Mouse (Mus musculus): ENCODE results near the gene Vapb. TPM values are rescaled to one million over a fixed set of nuclear protein-coding genes. Genes with fewer than 3 reads are reported as not detected.

The Vapb gene
- total and polyA plus RNA-seq, 3 experiments, result 13.3 to 128 (median 113) TPM

DNA sequence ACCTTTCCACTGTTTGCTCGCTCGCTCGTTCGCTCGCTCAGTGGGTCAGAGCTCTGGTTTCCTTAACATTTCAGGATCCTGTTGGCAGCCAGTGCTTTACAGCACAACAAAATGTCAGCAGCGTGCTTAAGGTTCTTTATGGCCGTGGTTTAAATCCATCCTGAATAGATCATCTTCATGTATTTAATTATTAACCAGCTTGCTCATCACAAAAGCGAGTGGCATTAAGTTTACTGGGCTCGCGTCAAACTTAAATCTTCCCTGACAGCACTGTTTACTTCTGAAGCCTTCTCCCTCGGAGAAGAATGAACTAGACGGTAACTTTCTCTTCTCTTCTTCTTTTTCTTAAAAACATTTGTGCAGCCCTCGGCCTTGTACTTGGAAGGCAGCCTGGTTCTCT, 4.8 kb downstream of the Vapb start:
- no peak for TF ChIP-seq POLR2A (IDR thresholded peaks at IDR 0.05; ENCODE audit: insufficient read depth, low read depth, low read length)
- TF ChIP-seq EP300 (IDR thresholded peaks at IDR 0.05; ENCODE audit: insufficient read depth, low read depth, low read length), result no peak
- TF ChIP-seq CTCF (IDR thresholded peaks at IDR 0.05), result no peak
- peaks cover 16% of the 10 kb centered on the region for H3K4me1 ChIP-seq (ENCODE audit: control insufficient read depth, insufficient read depth, low read length)
- H3K27ac ChIP-seq, result no peak overlapping the region
- no peak overlapping the region for H3K9ac ChIP-seq (ENCODE audit: low read depth, low read length)
- intact Hi-C loops (cut with DNase I), result no loop called here
- DNase-seq, result no peak
- WGBS, result 87% methylated on average over 13 of the region's 13 CpGs
- H3K79me2 ChIP-seq (replicated peaks; ENCODE audit: control insufficient read depth, insufficient read depth, low read length), result peaks cover 21% of the 10 kb centered on the region
- no peaks in the 10 kb centered on the region for H3K36me3 ChIP-seq (ENCODE audit: control insufficient read depth, insufficient read depth, low read length)
- H3K4me3 ChIP-seq, result no peak overlapping the region
- H3K27me3 ChIP-seq (ENCODE audit: control insufficient read depth, insufficient read depth, low read length), result no peaks in the 10 kb centered on the region

DNA sequence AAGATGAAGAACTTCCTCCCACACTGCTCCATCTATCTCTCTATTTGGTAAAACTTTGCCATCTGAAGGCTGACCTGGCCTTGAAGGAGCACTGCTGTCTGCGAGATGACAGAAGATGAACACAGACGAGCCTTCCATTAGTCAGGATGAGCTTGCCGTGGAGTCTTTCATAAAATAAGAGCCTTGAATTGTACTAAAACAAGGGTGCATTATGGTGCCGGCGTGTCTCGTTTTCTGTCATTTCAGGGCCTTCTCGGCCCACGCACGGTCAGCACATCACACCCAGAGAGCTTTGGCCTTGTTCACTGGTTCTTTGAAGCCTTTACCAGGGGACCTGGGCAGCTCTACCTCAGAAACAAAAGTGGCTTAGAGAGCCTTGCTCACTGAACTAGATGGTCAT, 5.4 kb downstream of the Vapb start:
- no peak overlapping the region for H3K27ac ChIP-seq

GRCm38 (mm10) chr2:173744070-173744815, 6.9 kb downstream of the Vapb start:
- no peak for DNase-seq

More for the DNA sequence above, 5.4 kb downstream of the Vapb start:
- Histone ChIP-seq H3K79me2 (replicated peaks; ENCODE audit: control insufficient read depth, insufficient read depth, low read length) (peaks cover 18% of the 10 kb centered on the region), H3K4me1 (ENCODE audit: control insufficient read depth, insufficient read depth, low read length) (peaks cover 16% of the 10 kb centered on the region), H3K9ac (ENCODE audit: low read depth, low read length) (no peak overlapping the region), H3K4me3 (no peak overlapping the region), H3K36me3 (ENCODE audit: control insufficient read depth, insufficient read depth, low read length) (no peaks in the 10 kb centered on the region), H3K27me3 (ENCODE audit: control insufficient read depth, insufficient read depth, low read length) (no peaks in the 10 kb centered on the region)
- no peak for DNase-seq
- intact Hi-C loops (cut with DNase I), result no loop called here
- TF ChIP-seq CTCF (IDR thresholded peaks at IDR 0.05), result no peak
- TF ChIP-seq POLR2A (IDR thresholded peaks at IDR 0.05; ENCODE audit: insufficient read depth, low read depth, low read length), result no peak
- no peak for TF ChIP-seq EP300 (IDR thresholded peaks at IDR 0.05; ENCODE audit: insufficient read depth, low read depth, low read length)
- 91% methylated on average over 9 of the region's 9 CpGs for WGBS

GRCm38 (mm10) chr2:173748961-173749659, 11.8 kb downstream of the Vapb start:
- DNase-seq, result no peak
- H3K79me2 ChIP-seq (replicated peaks; ENCODE audit: control insufficient read depth, insufficient read depth, low read length), result peaks cover 12% of the 10 kb centered on the region
- H3K4me3 ChIP-seq, result no peak overlapping the region
- WGBS, result 73% methylated on average over 2 of the region's 2 CpGs
- H3K9ac ChIP-seq (ENCODE audit: low read depth, low read length), result no peak overlapping the region
- H3K36me3 ChIP-seq (ENCODE audit: control insufficient read depth, insufficient read depth, low read length), result peaks cover 8% of the 10 kb centered on the region
- peaks cover 8% of the 10 kb centered on the region for H3K4me1 ChIP-seq (ENCODE audit: control insufficient read depth, insufficient read depth, low read length)
- intact Hi-C loops (cut with DNase I), result no loop called here
- no peaks in the 10 kb centered on the region for H3K27me3 ChIP-seq (ENCODE audit: control insufficient read depth, insufficient read depth, low read length)
- TF ChIP-seq CTCF (IDR thresholded peaks at IDR 0.05), result no peak
- TF ChIP-seq POLR2A (IDR thresholded peaks at IDR 0.05; ENCODE audit: insufficient read depth, low read depth, low read length), result no peak
- no peak for TF ChIP-seq EP300 (IDR thresholded peaks at IDR 0.05; ENCODE audit: insufficient read depth, low read depth, low read length)
- H3K27ac ChIP-seq, result no peak overlapping the region

More at GRCm38 (mm10) chr2:173744070-173744815, 6.9 kb downstream of the Vapb start:
- no peak overlapping the region for H3K27ac ChIP-seq
- no peaks in the 10 kb centered on the region for H3K27me3 ChIP-seq (ENCODE audit: control insufficient read depth, insufficient read depth, low read length)
- peaks cover 13% of the 10 kb centered on the region for H3K4me1 ChIP-seq (ENCODE audit: control insufficient read depth, insufficient read depth, low read length)
- TF ChIP-seq EP300 (IDR thresholded peaks at IDR 0.05; ENCODE audit: insufficient read depth, low read depth, low read length) (no peak), CTCF (IDR thresholded peaks at IDR 0.05) (no peak), POLR2A (IDR thresholded peaks at IDR 0.05; ENCODE audit: insufficient read depth, low read depth, low read length) (no peak)
- no peak overlapping the region for H3K9ac ChIP-seq (ENCODE audit: low read depth, low read length)
- peaks cover 18% of the 10 kb centered on the region for H3K79me2 ChIP-seq (replicated peaks; ENCODE audit: control insufficient read depth, insufficient read depth, low read length)
- no peak overlapping the region for H3K4me3 ChIP-seq
- peaks cover 6% of the 10 kb centered on the region for H3K36me3 ChIP-seq (ENCODE audit: control insufficient read depth, insufficient read depth, low read length)
- 76% methylated on average over 7 of the region's 7 CpGs for WGBS
- intact Hi-C loops (cut with DNase I), result no loop called here

DNA sequence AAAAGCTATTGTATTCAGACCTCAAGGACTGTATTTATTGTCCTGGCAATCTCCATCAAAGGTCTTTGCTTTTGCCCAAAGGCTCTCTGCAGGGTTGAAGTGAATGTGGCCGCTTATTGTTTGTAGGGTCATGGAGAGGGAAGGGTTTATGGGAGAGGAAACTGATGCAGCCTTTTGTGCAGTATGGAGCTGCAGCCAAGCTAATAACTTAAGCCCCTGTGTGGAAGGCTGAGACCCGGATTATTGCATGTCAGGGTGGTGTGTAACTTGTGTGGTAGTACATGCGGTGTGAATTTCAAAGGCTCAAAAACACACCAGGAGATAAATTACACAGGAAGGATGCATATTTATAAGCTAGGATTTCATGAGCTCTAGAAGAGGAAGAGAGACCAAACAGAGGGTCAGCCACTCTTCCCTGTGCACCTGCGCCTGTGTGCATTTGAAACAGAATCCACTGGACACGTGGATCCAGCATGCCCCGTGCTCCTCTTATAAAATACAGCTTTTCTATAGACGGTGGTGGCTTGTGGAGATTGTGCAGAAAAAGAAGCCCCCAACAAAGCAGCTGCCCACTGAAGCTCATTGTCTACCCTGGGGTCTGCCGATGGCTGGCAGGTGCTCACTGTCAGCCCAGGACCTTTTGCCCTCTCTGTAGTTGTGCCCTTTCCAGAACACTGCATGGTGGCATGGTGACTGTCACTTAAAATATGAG, 18.3 kb downstream of the Vapb start:
- H3K27me3 ChIP-seq (ENCODE audit: control insufficient read depth, insufficient read depth, low read length), result no peaks in the 10 kb centered on the region
- intact Hi-C loops (cut with DNase I), result no loop called here
- no peak for DNase-seq
- H3K4me1 ChIP-seq (ENCODE audit: control insufficient read depth, insufficient read depth, low read length), result peaks cover 9% of the 10 kb centered on the region
- no peak overlapping the region for H3K9ac ChIP-seq (ENCODE audit: low read depth, low read length)
- 69% methylated on average over 8 of the region's 8 CpGs for WGBS
- no peak overlapping the region for H3K27ac ChIP-seq
- peaks cover 10% of the 10 kb centered on the region for H3K79me2 ChIP-seq (replicated peaks; ENCODE audit: control insufficient read depth, insufficient read depth, low read length)
- H3K36me3 ChIP-seq (ENCODE audit: control insufficient read depth, insufficient read depth, low read length), result peaks cover 5% of the 10 kb centered on the region; the same call in 1 of the 2 replicates
- no peak overlapping the region for H3K4me3 ChIP-seq
- TF ChIP-seq EP300 (IDR thresholded peaks at IDR 0.05; ENCODE audit: insufficient read depth, low read depth, low read length), result no peak
